Mouse (Mus musculus) hindbrain, embryonic 16.5 days (tissue): Measurements from ENCODE around the gene Spop. TPM values are rescaled to one million over a fixed set of nuclear protein-coding genes. Genes with fewer than 3 reads are reported as not detected.

ENCODE experiments used
- ATAC-seq: fragments of 200-750 bp; cut with Nextera tagmentation; 2 replicates; pipeline ENCODE4 v1.8.0; 2017; ENCODE audit warnings: moderate TSS enrichment, moderate library complexity
- H3K27ac ChIP-seq: fragments of 300-500 bp; sonication (generic); 2 replicates; pipeline ENCODE4 v1.5.1; 2014; ENCODE audit warnings: low read depth, mild to moderate bottlenecking, control low read depth, low read length, moderate library complexity
- H3K27me3 ChIP-seq: fragments of 300-500 bp; sonication (generic); replicated peaks from 2 replicates; pipeline ENCODE4 v1.6.1; 2014; ENCODE audit warnings: low read length; ENCODE audit not compliant: control insufficient read depth, insufficient read depth
- H3K36me3 ChIP-seq: fragments of 300-500 bp; sonication (generic); 2 replicates; pipeline ENCODE4 v1.6.1; 2014; ENCODE audit warnings: mild to moderate bottlenecking, low read length, moderate library complexity, mixed read lengths; ENCODE audit not compliant: control insufficient read depth, insufficient read depth
- H3K4me1 ChIP-seq: fragments of 300-500 bp; sonication (generic); 2 replicates; pipeline ENCODE4 v1.6.1; 2014; ENCODE audit warnings: low read depth, low read length; ENCODE audit not compliant: control insufficient read depth, insufficient read depth
- H3K4me2 ChIP-seq: fragments of 300-500 bp; sonication (generic); 2 replicates; pipeline ENCODE4 v1.6.1; 2014; ENCODE audit warnings: mild to moderate bottlenecking, low read length, control low read depth, moderate library complexity
- H3K4me3 ChIP-seq: fragments of 300-500 bp; sonication (generic); 2 replicates; pipeline ENCODE4 v1.5.1; 2014; ENCODE audit warnings: mild to moderate bottlenecking, low read length, control low read depth, moderate library complexity
- H3K9ac ChIP-seq: fragments of 300-500 bp; sonication (generic); 2 replicates; pipeline ENCODE4 v1.6.1; 2014; ENCODE audit warnings: low read depth, mild to moderate bottlenecking, control low read depth, low read length, moderate library complexity
- H3K9me3 ChIP-seq: fragments of 300-500 bp; sonication (generic); 2 replicates; pipeline ENCODE4 v1.6.1; 2014; ENCODE audit warnings: mild to moderate bottlenecking, low read length, moderate library complexity; ENCODE audit not compliant: control insufficient read depth
- WGBS: fragments of 180-500 bp; shearing (Covaris S2); extraction: QIAGEN DNeasy Blood & Tissue Kit; methylation state at CpG from one replicate; pipeline ENCODE4 v1.1.7; 2014; 5-methylcytosine and 5-hydroxymethylcytosine counted together
- polyA plus RNA-seq: library from polyadenylated mRNA; unstranded; fragments of >200 nt; fragmentation: Nextera tagmentation; extraction: Ambion mirVana; gene quantifications from 2 replicates; pipeline ENCODE4 v1.2.1, GENCODE M21; 2015

Gene Spop
- polyA plus RNA-seq, 1 experiment from 2014 or later, result 250 TPM

GRCm38 (mm10) chr11:95472942-95473341, 59.1 kb downstream of the Spop start:
- WGBS, result 92% methylated on average over 2 of the region's 2 CpGs
- H3K27me3 ChIP-seq, result no peaks in the 10 kb centered on the region
- no peaks in the 10 kb centered on the region for H3K4me1 ChIP-seq
- ATAC-seq, result no peak
- H3K9ac ChIP-seq, result no peak overlapping the region
- no peak overlapping the region for H3K4me2 ChIP-seq
- H3K4me3 ChIP-seq, result no peak overlapping the region
- H3K36me3 ChIP-seq, result peaks cover 9% of the 10 kb centered on the region
- H3K9me3 ChIP-seq, result no peaks in the 10 kb centered on the region
- H3K27ac ChIP-seq, result no peak overlapping the region

GRCm38 (mm10) chr11:95473456-95473855, 59.6 kb downstream of the Spop start:
- H3K4me1 ChIP-seq, result no peaks in the 10 kb centered on the region
- no peak overlapping the region for H3K4me2 ChIP-seq
- no peaks in the 10 kb centered on the region for H3K9me3 ChIP-seq
- H3K27me3 ChIP-seq, result no peaks in the 10 kb centered on the region
- no peak overlapping the region for H3K4me3 ChIP-seq
- no peak overlapping the region for H3K27ac ChIP-seq
- H3K9ac ChIP-seq, result no peak overlapping the region
- H3K36me3 ChIP-seq, result peaks cover 9% of the 10 kb centered on the region
- WGBS, result 96% methylated on average over 1 of the region's 1 CpGs
- no peak for ATAC-seq

GRCm38 (mm10) chr11:95476323-95476722, 62.4 kb downstream of the Spop start:
- Histone ChIP-seq H3K36me3 (peaks cover 4% of the 10 kb centered on the region; the same call in 1 of the 2 replicates), H3K4me2 (no peak overlapping the region)
- 72% methylated on average over 7 of the region's 7 CpGs for WGBS

GRCm38 (mm10) chr11:95479458-95479857, 65.6 kb downstream of the Spop start:
- H3K27ac ChIP-seq, result no peak overlapping the region
- 71% methylated on average over 4 of the region's 4 CpGs for whole genome bisulfite sequencing
- ATAC-seq, result no peak

More at GRCm38 (mm10) chr11:95476323-95476722, 62.4 kb downstream of the Spop start:
- no peaks in the 10 kb centered on the region for H3K4me1 ChIP-seq
- no peak overlapping the region for H3K4me3 ChIP-seq
- no peaks in the 10 kb centered on the region for H3K27me3 ChIP-seq
- no peak overlapping the region for H3K9ac ChIP-seq
- ATAC-seq, result no peak
- no peaks in the 10 kb centered on the region for H3K9me3 ChIP-seq
- no peak overlapping the region for H3K27ac ChIP-seq

GRCm38 (mm10) chr11:95480662-95481061, 66.8 kb downstream of the Spop start:
- H3K27ac ChIP-seq, result no peak overlapping the region
- WGBS, result 93% methylated on average over 4 of the region's 4 CpGs
- no peak for ATAC-seq

More at GRCm38 (mm10) chr11:95479458-95479857, 65.6 kb downstream of the Spop start:
- Histone ChIP-seq H3K9ac (no peak overlapping the region), H3K4me3 (no peak overlapping the region), H3K9me3 (no peaks in the 10 kb centered on the region), H3K36me3 (0 out of 2 replicates have a peak, but pooled peaks cover 6% of the 10 kb centered on the region), H3K27me3 (no peaks in the 10 kb centered on the region), H3K4me2 (no peak overlapping the region), H3K4me1 (no peaks in the 10 kb centered on the region)

GRCm38 (mm10) chr11:95485634-95486033, 71.8 kb downstream of the Spop start:
- peaks cover 13% of the 10 kb centered on the region; the same call in 1 of the 2 replicates for H3K36me3 ChIP-seq
- H3K27ac ChIP-seq, result no peak overlapping the region
- no peak overlapping the region for H3K9ac ChIP-seq
- H3K9me3 ChIP-seq, result no peaks in the 10 kb centered on the region
- 92% methylated on average over 18 of the region's 18 CpGs for WGBS
- H3K4me1 ChIP-seq, result no peaks in the 10 kb centered on the region
- H3K4me3 ChIP-seq, result no peak overlapping the region
- H3K27me3 ChIP-seq, result no peaks in the 10 kb centered on the region
- H3K4me2 ChIP-seq, result no peak overlapping the region
- no peak for ATAC-seq

More at GRCm38 (mm10) chr11:95480662-95481061, 66.8 kb downstream of the Spop start:
- H3K4me3 ChIP-seq, result no peak overlapping the region
- H3K36me3 ChIP-seq, result peaks cover 8% of the 10 kb centered on the region; the same call in 1 of the 2 replicates
- no peaks in the 10 kb centered on the region for H3K27me3 ChIP-seq
- H3K9me3 ChIP-seq, result no peaks in the 10 kb centered on the region
- no peak overlapping the region for H3K4me2 ChIP-seq
- no peak overlapping the region for H3K9ac ChIP-seq
- no peaks in the 10 kb centered on the region for H3K4me1 ChIP-seq

GRCm38 (mm10) chr11:95487237-95487636, 73.4 kb downstream of the Spop start:
- no peaks in the 10 kb centered on the region for H3K27me3 ChIP-seq
- no peak overlapping the region for H3K9ac ChIP-seq
- no peak overlapping the region for H3K27ac ChIP-seq
- no peaks in the 10 kb centered on the region for H3K4me1 ChIP-seq
- no peak for ATAC-seq
- H3K36me3 ChIP-seq, result peaks cover 18% of the 10 kb centered on the region
- H3K4me3 ChIP-seq, result no peak overlapping the region
- H3K9me3 ChIP-seq, result no peaks in the 10 kb centered on the region
- WGBS, result 96% methylated on average over 2 of the region's 2 CpGs
- H3K4me2 ChIP-seq, result no peak overlapping the region

- Histone ChIP-seq H3K27me3 (no peaks in the 10 kb centered on the region), H3K36me3 (peaks cover 22% of the 10 kb centered on the region), H3K4me2 (no peak overlapping the region), H3K27ac (no peak overlapping the region), H3K4me1 (no peaks in the 10 kb centered on the region), H3K4me3 (no peak overlapping the region), H3K9ac (no peak overlapping the region), H3K9me3 (no peaks in the 10 kb centered on the region)
- 88% methylated on average over 14 of the region's 14 CpGs for WGBS
- ATAC-seq, result no peak
Observed at GRCm38 (mm10) chr11:95490104-95490503, 76.2 kb downstream of the Spop start.

- Histone ChIP-seq H3K36me3 (peaks cover 11% of the 10 kb centered on the region), H3K27ac (no peak overlapping the region), H3K4me3 (no peak overlapping the region), H3K4me1 (no peaks in the 10 kb centered on the region), H3K9me3 (no peaks in the 10 kb centered on the region), H3K27me3 (no peaks in the 10 kb centered on the region), H3K9ac (no peak overlapping the region), H3K4me2 (no peak overlapping the region)
- ATAC-seq, result no peak
- WGBS, result 72% methylated on average over 4 of the region's 4 CpGs
Observed at GRCm38 (mm10) chr11:95492256-95492655, 78.4 kb downstream of the Spop start.

GRCm38 (mm10) chr11:95493010-95493409, 79.1 kb downstream of the Spop start:
- Histone ChIP-seq H3K36me3 (peaks cover 13% of the 10 kb centered on the region), H3K4me3 (no peak overlapping the region), H3K9ac (no peak overlapping the region), H3K4me2 (no peak overlapping the region), H3K9me3 (no peaks in the 10 kb centered on the region), H3K27ac (no peak overlapping the region), H3K27me3 (no peaks in the 10 kb centered on the region), H3K4me1 (no peaks in the 10 kb centered on the region)
- WGBS, result 76% methylated on average over 4 of the region's 4 CpGs
- no peak for ATAC-seq
